Mouse (Mus musculus) ES-CJ7 (cell line): ENCODE results near the gene Asb13.
A peak's percentile ranks its signal among the peaks of the same experiment; 100 is the strongest.

Experiments used
- DNase-seq: peaks from one replicate; pipeline ENCODE4 v3.0.0; 2011; ENCODE audit warnings: low read depth, low spot score

Gene Asb13

GRCm38 (mm10) chr13:3633895-3634811 is at the start of gene Asb13:
Asb13 (plus strand) TSS chr13:3634032.
- DNase-seq = peak; percentile 67

GRCm38 (mm10) chr13:3590789-3591188 is 43.0 kb upstream of the Asb13 start:
- DNase-seq = peak; percentile 15

GRCm38 (mm10) chr13:3594311-3594710 is 39.5 kb upstream of the Asb13 start:
- DNase-seq = no peak

GRCm38 (mm10) chr13:3596232-3596631 is 37.6 kb upstream of the Asb13 start:
- DNase-seq = no peak

- no peak for DNase-seq
Observed at GRCm38 (mm10) chr13:3609780-3610117, 24.1 kb upstream of the Asb13 start.

- peak; percentile 37 for DNase-seq
Observed at GRCm38 (mm10) chr13:3610118-3610794, 23.6 kb upstream of the Asb13 start.

- DNase-seq = peak; percentile 95
Observed at GRCm38 (mm10) chr13:3610795-3611438, 22.9 kb upstream of the Asb13 start, which contains the start of gene Fam208b. Fam208b (minus strand) TSS chr13:3611108.

- no peak for DNase-seq
Observed at GRCm38 (mm10) chr13:3627139-3627538, 6.7 kb upstream of the Asb13 start.

GRCm38 (mm10) chr13:3628102-3628501 is 5.7 kb upstream of the Asb13 start:
- DNase-seq = peak; percentile 67

- no peak for DNase-seq
Observed at GRCm38 (mm10) chr13:3632551-3632950, 1.3 kb upstream of the Asb13 start.

- no peak for DNase-seq
Observed at GRCm38 (mm10) chr13:3633131-3633530, 701 bp upstream of the Asb13 start.

- DNase-seq = no peak
Observed at GRCm38 (mm10) chr13:3635076-3635475, 1.2 kb downstream of the Asb13 start.

- no peak for DNase-seq
Observed at GRCm38 (mm10) chr13:3636797-3637196, 3.0 kb downstream of the Asb13 start.

- peak; percentile 57 for DNase-seq
Observed at GRCm38 (mm10) chr13:3642049-3642448, 8.2 kb downstream of the Asb13 start.

- no peak for DNase-seq
Observed at GRCm38 (mm10) chr13:3642538-3642937, 8.7 kb downstream of the Asb13 start.

- no peak for DNase-seq
Observed at GRCm38 (mm10) chr13:3644871-3645270, 11.0 kb downstream of the Asb13 start.

GRCm38 (mm10) chr13:3645919-3646318 is 12.1 kb downstream of the Asb13 start:
- no peak for DNase-seq

- DNase-seq = no peak
Observed at GRCm38 (mm10) chr13:3646566-3646965, 12.7 kb downstream of the Asb13 start.

GRCm38 (mm10) chr13:3650569-3650968 is 16.7 kb downstream of the Asb13 start:
- no peak for DNase-seq

- no peak for DNase-seq
Observed at GRCm38 (mm10) chr13:3654432-3654831, 20.6 kb downstream of the Asb13 start.

- DNase-seq = no peak
Observed at GRCm38 (mm10) chr13:3659163-3660160, 25.6 kb downstream of the Asb13 start.
